Mouse (Mus musculus): Measurements from ENCODE around the gene Rtraf. TPM values are rescaled to one million over a fixed set of nuclear protein-coding genes. Genes with fewer than 3 reads are reported as not detected.

The Rtraf gene
- polyA plus RNA-seq, 1 experiment from 2014 or later = 58.5 TPM

DNA sequence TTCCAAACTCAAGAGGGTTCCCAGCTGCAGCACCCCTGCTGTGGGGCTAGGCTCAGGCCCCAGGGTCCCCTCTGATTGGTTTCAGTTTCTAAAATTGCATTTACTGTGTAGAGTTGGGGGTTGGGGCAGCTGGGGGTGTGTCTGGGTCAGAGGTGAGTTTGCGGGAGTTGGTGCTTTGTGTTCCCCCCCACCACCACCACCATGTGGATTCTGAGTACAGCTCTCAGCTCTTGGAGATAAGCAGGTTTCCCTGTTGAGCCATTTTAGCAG, 57.3 kb downstream of the Rtraf start:
- H3K9me3 ChIP-seq (replicated peaks; ENCODE audit: control insufficient read depth, low read length) = no peaks in the 10 kb centered on the region
- ATAC-seq (ENCODE audit: low read depth) = 0 out of 2 replicates have a peak, but pooled peaks have one; percentile 19
- no peaks in the 10 kb centered on the region for H3K27me3 ChIP-seq (ENCODE audit: control insufficient read depth, insufficient read depth, low read depth, low read length)
- H3K4me1 ChIP-seq (ENCODE audit: control insufficient read depth, low read depth, low read length) = peaks cover 10% of the 10 kb centered on the region
- H3K4me3 ChIP-seq (ENCODE audit: low read depth, low read length) = no peak overlapping the region
- no peaks in the 10 kb centered on the region for H3K36me3 ChIP-seq (ENCODE audit: control insufficient read depth, insufficient read depth)
- 27% methylated on average over 1 of the region's 1 CpGs for WGBS (ENCODE audit: insufficient replicate concordance)
- no peak overlapping the region for H3K9ac ChIP-seq (ENCODE audit: low read depth, low read length)
- no peak overlapping the region for H3K27ac ChIP-seq (ENCODE audit: low read length)
- no peak overlapping the region for H3K4me2 ChIP-seq (ENCODE audit: low read depth, low read length)

- Histone ChIP-seq H3K9ac (ENCODE audit: low read depth, low read length) (no peak overlapping the region), H3K4me1 (ENCODE audit: control insufficient read depth, low read depth, low read length) (peaks cover 10% of the 10 kb centered on the region), H3K27ac (ENCODE audit: low read length) (no peak overlapping the region), H3K9me3 (replicated peaks; ENCODE audit: control insufficient read depth, low read length) (no peaks in the 10 kb centered on the region), H3K36me3 (ENCODE audit: control insufficient read depth, insufficient read depth) (no peaks in the 10 kb centered on the region), H3K4me3 (ENCODE audit: low read depth, low read length) (no peak overlapping the region), H3K27me3 (ENCODE audit: control insufficient read depth, insufficient read depth, low read depth, low read length) (no peaks in the 10 kb centered on the region), H3K4me2 (ENCODE audit: low read depth, low read length) (no peak overlapping the region)
- ATAC-seq (ENCODE audit: low read depth) = no peak
- 70% methylated on average over 9 of the region's 9 CpGs for WGBS (ENCODE audit: insufficient replicate concordance)
Observed at GRCm38 (mm10) chr14:19765539-19766379, 57.9 kb downstream of the Rtraf start.

GRCm38 (mm10) chr14:19764331-19764730, 59.3 kb downstream of the Rtraf start:
- Histone ChIP-seq H3K27me3 (ENCODE audit: control insufficient read depth, insufficient read depth, low read depth, low read length) (no peaks in the 10 kb centered on the region), H3K36me3 (ENCODE audit: control insufficient read depth, insufficient read depth) (no peaks in the 10 kb centered on the region), H3K4me3 (ENCODE audit: low read depth, low read length) (no peak overlapping the region), H3K4me1 (ENCODE audit: control insufficient read depth, low read depth, low read length) (peaks cover 10% of the 10 kb centered on the region), H3K9me3 (replicated peaks; ENCODE audit: control insufficient read depth, low read length) (no peaks in the 10 kb centered on the region), H3K4me2 (ENCODE audit: low read depth, low read length) (no peak overlapping the region), H3K9ac (ENCODE audit: low read depth, low read length) (no peak overlapping the region), H3K27ac (ENCODE audit: low read length) (no peak overlapping the region)
- WGBS (ENCODE audit: insufficient replicate concordance) = 33% methylated on average over 8 of the region's 8 CpGs
- ATAC-seq (ENCODE audit: low read depth) = no peak

DNA sequence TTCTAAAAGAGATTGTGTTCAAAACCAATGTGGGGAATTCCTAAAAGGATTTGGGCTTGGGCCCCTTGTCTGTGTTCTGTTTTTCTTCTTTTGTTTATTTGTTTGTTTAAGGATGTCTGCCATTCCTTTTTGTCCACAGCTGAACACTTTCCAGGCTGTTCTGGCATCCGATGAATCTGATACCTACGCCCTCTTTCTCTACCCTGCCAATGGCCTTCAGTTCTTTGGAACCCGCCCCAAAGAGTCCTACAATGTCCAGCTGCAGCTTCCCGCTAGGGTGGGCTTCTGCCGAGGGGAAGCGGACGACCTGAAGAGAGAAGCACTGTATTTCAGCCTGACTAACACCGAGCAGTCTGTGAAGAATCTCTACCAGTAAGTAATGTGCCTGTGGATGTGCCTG, 60.1 kb downstream of the Rtraf start:
- Histone ChIP-seq H3K4me1 (ENCODE audit: control insufficient read depth, low read depth, low read length) (peaks cover 10% of the 10 kb centered on the region), H3K9ac (ENCODE audit: low read depth, low read length) (no peak overlapping the region), H3K27me3 (ENCODE audit: control insufficient read depth, insufficient read depth, low read depth, low read length) (no peaks in the 10 kb centered on the region), H3K27ac (ENCODE audit: low read length) (no peak overlapping the region), H3K4me2 (ENCODE audit: low read depth, low read length) (no peak overlapping the region), H3K9me3 (replicated peaks; ENCODE audit: control insufficient read depth, low read length) (no peaks in the 10 kb centered on the region), H3K36me3 (ENCODE audit: control insufficient read depth, insufficient read depth) (no peaks in the 10 kb centered on the region), H3K4me3 (ENCODE audit: low read depth, low read length) (no peak overlapping the region)
- no peak for ATAC-seq (ENCODE audit: low read depth)
- WGBS (ENCODE audit: insufficient replicate concordance) = 65% methylated on average over 8 of the region's 8 CpGs

DNA sequence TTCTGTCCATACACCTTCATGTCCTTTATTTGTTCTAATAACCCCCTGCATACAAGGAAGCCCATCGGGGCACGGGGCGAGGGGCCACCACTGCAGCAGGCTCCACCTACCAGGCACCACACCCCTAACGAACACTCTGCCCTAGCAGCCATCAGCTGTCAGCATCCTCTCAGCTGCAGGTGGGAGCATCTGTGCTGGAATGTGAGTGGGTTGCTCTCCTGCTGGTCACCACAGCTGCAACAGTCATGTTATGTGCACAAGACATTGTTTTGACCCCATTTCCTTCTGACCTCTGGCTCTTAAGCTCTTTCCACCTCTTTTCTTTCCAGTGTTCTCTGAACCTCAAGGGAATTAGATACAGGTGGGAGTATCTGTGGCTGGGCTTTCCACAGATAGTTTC, 61.6 kb downstream of the Rtraf start:
- H3K9ac ChIP-seq (ENCODE audit: low read depth, low read length) = no peak overlapping the region

More for the DNA sequence above, 61.6 kb downstream of the Rtraf start:
- no peak overlapping the region for H3K4me3 ChIP-seq (ENCODE audit: low read depth, low read length)
- H3K4me2 ChIP-seq (ENCODE audit: low read depth, low read length) = no peak overlapping the region
- peaks cover 10% of the 10 kb centered on the region for H3K4me1 ChIP-seq (ENCODE audit: control insufficient read depth, low read depth, low read length)
- ATAC-seq (ENCODE audit: low read depth) = no peak
- no peak overlapping the region for H3K27ac ChIP-seq (ENCODE audit: low read length)
- H3K36me3 ChIP-seq (ENCODE audit: control insufficient read depth, insufficient read depth) = no peaks in the 10 kb centered on the region
- H3K9me3 ChIP-seq (replicated peaks; ENCODE audit: control insufficient read depth, low read length) = no peaks in the 10 kb centered on the region
- 32% methylated on average over 4 of the region's 4 CpGs for WGBS (ENCODE audit: insufficient replicate concordance)
- no peaks in the 10 kb centered on the region for H3K27me3 ChIP-seq (ENCODE audit: control insufficient read depth, insufficient read depth, low read depth, low read length)

Other genes with a start within 250 kb of the Rtraf start
- 0.07 and 0.08 TPM in 2 replicates for gene Gm2237, start 238.7 kb downstream of the Rtraf start, polyA plus RNA-seq (2015; fragmentation: Nextera tagmentation; extraction: Ambion mirVana)
- not detected in 2 replicates for gene Gm5458, start 221.2 kb downstream of the Rtraf start, polyA plus RNA-seq (2015; fragmentation: Nextera tagmentation; extraction: Ambion mirVana)
- 14.3 and 16.1 TPM in 2 replicates for gene Nid2, start 72.6 kb downstream of the Rtraf start, polyA plus RNA-seq (2015; fragmentation: Nextera tagmentation; extraction: Ambion mirVana)
- gene Gng2, start 153.8 kb upstream of the Rtraf start, polyA plus RNA-seq (2015; fragmentation: Nextera tagmentation; extraction: Ambion mirVana) = 9.4 and 11.6 TPM in 2 replicates

Data from liver, embryonic 16.5 days (tissue).